Mouse (Mus musculus) lung, adult 2 months (tissue): ENCODE results near the gene Lrrc28.

Experiments used
- CTCF ChIP-seq: fragments of 200-500 bp; IDR thresholded peaks from 2 replicates; pipeline ENCODE4 v1.5.1; 2011; ENCODE audit warnings: mild to moderate bottlenecking, low read length, control low read depth; ENCODE audit not compliant: insufficient read depth
- POLR2A ChIP-seq: fragments of 200-500 bp; IDR thresholded peaks from 2 replicates; pipeline ENCODE4 v1.6.1; 2011; ENCODE audit warnings: low read depth, mild to moderate bottlenecking, control low read depth, low read length, borderline replicate concordance; ENCODE audit errors: extremely low read depth

DNA sequence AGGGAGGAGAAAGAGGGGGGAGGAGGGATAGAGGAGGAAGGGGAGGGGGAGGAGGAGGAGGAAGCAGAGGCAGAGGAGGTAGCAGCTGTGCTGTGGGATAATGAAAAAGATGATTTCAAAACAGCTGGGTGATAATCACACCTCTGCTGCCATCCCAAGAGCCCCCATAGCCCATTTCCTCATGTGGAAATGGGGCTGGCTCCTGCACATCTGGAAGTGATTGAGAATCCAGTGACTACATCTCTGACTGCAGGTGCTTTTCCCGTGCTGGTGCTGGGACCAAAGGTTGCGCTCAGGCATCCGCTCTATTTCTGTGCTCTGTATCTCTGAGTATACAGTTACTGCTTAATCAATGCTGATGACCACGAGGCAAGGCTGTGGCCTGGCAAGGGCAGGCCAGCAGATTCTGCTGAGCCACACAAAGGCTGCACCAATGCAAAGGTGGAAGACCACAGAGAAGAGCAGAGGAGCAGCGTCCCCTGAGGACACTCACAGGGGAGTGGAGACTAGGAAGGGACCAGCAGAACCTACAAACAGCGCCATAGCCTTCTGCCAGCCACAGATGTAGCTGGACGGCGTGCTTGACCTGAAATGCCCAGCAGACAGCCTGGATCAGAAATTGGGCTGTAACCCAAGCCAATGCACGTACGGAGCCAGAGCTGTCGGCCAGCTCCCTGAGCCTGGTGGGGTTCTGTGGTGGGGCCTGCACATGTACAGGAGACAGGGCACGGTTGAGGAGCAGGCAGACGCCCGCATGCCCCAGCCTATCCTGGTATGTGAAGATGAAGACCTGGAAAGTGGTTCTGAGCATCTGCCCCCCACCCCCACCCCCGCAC, 157.9 kb downstream of the Lrrc28 start:
- TF ChIP-seq CTCF: no peak
- TF ChIP-seq POLR2A: no peak
